Mouse (Mus musculus) urinary bladder, postnatal 36 days (tissue): Measurements from ENCODE around the gene Prpsap2.
A peak's percentile ranks its signal among the peaks of the same experiment; 100 is the strongest.

Experiments
- DNase-seq, 2 experiments: peaks; one replicate each; pipeline ENCODE4 v3.0.0; 2022; ENCODE audit warnings: low spot score in 2 of 2, mixed read lengths in 1 of 2

Gene Prpsap2

DNA sequence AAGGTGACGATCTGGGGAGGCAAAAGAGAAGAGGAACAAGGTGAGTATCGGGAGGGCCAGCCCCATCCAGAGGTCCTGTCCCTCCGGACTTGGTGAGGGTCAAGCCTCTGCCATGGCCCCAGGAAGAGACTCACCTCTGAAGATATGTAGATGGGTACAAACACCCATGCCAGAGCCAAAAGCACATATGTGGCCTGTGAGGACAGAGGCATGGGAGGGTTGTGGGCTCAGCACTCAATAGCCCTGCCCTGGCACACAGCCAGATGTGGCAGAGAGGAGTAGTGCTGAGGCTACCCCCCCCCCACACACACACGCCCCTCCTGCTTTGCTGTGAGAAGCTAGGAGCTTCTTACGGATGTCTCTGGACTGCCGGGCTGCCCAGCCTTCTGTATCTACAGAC lies 46.8 kb downstream of the Prpsap2 start:
- no peak for DNase-seq

DNA sequence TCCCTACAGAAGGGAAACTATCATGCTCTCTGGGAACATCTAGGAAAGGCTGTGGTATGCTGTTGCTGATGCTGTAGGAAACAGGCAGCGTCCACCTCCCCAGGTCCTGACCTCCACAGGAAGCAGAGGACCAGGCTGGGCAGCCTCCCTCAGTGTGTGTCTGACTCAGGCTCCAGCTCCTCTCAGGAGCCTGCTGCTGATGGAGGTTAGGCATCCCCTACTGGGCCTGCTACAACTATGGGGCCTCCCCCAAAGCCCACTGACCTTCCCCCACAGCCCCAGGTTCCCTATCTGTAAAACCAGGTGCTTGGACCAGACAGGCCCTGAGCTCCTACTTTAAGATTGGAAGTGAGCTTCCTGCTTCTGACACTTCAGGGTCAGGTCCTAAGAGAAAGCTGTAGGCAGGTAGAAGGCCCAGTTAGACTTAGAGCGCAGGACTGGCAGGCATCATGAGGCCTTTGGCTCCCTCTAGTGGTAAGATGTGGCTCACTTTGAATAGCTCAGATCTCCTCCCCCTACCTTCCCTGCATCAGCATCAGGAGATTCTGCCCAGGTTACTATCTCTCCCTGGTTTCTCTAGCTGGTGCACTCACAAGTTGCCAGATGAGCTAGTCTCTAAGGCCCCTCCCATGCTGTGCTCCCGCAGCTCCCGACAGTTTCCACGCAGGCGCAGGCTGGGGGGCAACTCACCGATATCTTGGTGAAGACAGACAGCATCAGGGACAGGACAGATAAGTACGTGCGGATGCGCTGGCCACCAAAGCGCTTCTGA lies 47.4 kb downstream of the Prpsap2 start:
- peak; percentile 65 to 68 for DNase-seq

DNA sequence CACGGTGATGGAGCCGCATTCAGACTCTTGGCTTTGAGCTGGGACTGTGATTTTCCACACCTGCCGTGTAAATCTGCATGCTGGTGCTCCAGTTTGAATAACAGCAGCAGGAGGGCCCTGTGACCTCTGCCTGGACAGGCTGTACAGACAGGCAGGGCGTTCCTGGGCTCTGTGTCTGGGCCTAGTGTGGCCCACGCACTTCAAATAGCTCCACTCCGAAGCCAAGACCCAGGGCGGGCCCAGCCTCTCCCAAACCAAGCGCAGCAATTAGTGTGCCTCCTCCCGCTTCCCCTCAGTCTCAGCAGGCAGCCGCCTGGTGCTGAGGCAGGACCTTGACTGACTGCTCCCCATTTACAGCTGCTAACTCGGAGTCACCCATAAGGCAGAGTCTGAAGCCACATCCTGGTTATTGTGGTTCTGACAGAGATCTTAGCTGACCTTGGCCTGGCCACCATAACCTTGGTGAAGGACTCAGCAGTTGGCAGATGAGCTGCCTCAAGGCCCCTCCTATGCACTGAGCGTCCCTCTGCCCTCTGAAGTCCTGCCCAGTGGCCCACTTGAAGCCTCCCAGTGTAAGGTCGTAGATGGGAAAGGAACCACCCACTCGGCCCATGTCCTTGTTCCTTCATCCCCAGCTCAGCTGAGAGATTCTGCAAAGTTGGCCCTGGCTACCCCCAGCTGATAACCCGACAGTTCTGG lies 48.6 kb downstream of the Prpsap2 start:
- peak; percentile 31 to 40 for DNase-seq

DNA sequence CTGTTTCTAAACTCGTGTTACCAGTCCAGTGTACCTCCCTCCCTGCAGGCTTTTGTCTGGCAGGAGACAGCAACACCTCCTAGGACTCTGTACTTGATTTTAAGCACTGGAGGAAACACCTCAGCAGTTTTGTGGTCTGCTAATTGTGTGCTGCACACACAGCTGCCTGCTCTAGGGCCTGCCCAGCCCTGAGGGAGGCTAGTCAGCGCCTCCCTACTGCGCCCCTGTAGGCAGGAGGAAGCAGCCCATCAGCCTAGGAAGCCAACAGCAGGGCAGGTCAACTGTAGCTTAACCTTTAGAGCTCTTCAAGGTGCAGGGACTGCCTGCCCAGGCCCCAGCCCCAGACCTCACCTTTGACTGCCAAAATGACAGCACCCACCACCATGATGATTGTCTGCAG lies 53.0 kb downstream of the Prpsap2 start:
- DNase-seq: no peak

DNA sequence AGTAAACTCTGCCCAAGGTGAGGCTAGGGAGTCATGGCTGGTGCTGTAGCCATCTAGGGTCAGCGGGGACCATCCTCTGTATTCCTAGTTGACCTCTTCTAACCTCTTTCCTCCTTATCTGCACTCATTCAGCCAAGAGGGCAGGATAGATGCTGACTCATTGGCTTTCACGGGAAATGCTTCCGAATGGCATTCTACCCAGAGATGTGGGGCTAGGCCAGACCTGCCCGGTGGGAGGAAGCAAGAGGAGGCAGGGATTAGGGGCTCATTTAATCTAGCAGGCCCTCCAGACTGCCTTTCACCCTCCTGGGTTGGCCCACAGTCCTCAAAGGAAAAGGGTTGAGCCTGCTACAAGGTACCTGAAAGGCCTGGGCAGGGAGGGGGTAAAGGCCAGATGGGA lies 55.7 kb downstream of the Prpsap2 start:
- DNase-seq: no peak

DNA sequence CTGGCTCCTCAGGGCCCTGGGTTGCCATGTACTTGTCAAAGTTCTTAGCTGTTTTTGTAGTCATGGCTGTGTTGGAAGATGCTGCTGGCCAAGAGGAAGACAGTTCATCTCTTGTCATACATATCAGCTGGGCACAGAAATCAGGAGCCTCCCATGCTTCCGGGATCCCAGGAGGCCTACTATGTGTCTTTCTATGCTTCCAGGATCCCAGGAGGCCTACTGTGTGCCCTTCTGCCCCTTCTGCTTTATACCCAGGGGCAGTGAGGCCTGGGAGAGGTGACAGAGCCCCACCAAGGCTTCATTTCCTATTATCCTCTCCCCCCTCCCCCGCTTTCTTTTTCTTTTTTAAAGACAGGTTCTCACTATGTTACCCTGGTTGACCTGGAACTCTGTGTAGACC lies 56.3 kb downstream of the Prpsap2 start:
- DNase-seq: no peak

DNA sequence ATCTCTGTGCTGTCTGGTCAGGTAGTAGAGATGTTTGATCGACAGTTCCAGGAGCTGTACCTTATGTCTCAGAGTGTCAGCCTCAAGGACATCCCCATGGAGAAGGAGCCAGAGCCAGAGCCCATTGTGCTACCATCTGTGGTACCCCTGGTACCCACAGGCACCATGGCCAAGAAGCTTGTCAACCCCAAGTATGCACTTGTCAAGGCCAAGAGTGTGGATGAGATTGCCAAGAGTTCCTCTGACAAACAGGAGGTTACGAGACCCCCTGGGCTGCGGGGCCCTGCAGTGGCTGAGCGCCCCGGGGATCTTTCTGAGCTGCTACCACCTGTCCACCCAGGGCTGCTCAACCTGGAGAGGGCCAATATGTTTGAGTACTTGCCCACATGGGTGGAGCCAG lies 59.4 kb downstream of the Prpsap2 start:
- DNase-seq: no peak

DNA sequence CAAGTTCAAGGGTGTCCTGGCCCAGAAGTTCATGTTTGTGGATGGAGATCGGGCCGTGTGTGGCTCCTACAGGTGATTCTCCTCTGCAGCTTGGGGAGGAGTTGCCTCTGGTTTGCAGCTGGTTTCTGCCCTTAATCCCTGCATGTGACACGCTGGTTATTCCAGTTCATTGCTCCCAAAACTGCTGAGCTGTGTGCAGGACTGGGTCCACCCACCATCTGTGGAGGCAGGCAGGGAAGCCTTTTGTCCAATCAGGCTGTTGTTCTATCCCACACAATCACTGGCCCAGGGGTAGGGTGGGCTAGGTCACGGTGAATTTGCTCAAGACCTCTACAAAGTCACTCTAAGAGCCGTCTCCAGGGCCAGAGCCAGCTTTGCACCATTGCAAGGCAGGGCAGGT lies 60.2 kb downstream of the Prpsap2 start:
- no peak for DNase-seq

DNA sequence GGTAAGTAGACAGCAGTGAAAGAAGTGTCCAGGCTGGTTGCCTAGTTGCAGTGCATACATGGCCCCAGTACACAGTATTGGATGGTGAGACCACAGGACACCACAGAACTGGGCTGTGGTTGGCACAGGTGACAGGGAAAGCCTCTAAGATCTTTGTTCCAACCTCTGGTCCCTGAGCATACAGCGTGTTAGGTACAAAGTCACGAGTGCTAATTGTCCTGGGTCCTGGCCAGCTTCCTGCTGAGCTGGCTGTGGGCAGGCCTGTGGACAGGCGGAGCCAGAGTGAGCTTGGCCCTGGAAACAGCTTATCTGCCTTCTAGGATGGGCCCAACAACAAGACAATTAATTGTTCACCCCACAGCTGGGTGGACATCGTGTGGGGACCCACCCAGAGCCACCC lies 62.0 kb downstream of the Prpsap2 start:
- peak in 1 of 2 experiments; percentile 31 for DNase-seq

DNA sequence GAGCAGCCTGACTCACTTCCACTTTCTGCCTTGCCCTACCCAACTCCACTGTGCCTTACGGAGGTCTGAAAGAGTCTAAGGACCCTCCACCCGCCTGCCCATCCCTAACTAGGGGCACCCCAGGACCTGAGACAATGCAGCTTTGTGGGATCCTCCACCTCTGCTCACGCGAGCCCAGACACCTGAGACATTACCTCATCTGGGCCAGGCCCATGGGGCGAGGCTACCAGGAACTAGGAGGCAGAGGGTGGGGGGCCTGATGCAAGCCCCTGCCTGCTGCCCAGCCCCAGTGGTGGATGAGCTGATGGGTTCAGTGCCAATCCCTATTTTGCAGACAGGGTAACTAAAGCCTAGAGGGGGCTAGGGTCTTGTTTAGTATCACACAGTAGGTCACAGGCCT lies 62.4 kb downstream of the Prpsap2 start:
- no peak for DNase-seq

DNA sequence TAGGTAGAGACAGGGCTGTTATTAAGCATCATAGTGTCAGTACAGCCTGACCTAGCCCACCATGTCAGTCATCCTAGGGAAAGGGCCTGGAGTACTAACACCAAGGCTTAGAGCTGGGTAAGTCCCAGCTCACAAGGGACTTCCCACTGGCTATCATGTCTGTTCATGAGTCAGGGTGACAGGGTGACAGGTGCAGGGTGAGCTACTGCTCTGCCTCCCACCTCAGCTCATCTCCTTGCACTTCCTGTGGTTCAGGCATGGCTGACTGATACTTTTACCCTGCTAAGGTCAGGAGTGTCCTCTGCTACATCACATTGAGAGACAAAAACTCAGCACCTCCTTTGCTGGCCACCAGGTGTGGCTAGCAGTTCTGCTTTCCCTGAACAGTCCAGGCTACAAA lies 63.0 kb downstream of the Prpsap2 start:
- DNase-seq: no peak

DNA sequence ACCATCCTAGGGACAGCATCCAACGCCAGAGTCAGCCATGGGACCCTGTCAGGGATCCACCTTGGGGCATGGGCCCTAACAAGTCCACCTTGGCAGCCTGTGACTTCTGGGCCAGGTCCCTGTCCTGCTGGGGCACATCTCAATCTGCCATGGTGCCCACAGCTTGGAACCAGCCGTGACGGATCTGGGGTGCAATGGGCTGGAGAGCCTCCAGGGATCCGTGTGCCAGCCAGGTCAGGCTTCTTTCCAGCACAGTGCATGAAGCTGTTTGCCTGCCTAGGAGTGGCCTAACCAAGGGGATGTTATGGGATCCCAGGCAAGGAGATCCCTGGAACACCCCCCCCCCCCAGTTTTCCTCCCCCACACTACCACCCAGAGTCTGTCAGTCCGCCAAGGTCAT lies 68.9 kb downstream of the Prpsap2 start:
- no peak for DNase-seq

DNA sequence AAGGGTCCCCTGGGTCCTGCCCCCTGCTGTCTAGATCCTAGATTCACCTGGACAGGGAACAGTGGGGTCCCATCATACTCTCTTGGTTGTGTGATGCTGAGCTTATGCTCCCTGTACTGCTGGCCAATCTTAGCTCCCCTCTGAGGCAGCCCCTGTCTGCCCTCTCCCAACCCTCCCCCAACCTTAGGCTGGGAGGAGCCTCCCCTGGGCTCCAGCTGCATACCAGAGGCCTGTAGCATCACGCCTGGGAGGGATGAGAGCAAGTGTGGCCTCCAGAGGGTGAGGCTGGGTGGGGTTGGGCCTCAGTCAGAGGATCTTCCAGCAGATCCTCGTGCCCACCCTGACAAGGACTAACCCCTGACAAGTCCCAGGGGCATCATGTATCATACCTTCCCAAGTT lies 74.3 kb downstream of the Prpsap2 start:
- no peak for DNase-seq

DNA sequence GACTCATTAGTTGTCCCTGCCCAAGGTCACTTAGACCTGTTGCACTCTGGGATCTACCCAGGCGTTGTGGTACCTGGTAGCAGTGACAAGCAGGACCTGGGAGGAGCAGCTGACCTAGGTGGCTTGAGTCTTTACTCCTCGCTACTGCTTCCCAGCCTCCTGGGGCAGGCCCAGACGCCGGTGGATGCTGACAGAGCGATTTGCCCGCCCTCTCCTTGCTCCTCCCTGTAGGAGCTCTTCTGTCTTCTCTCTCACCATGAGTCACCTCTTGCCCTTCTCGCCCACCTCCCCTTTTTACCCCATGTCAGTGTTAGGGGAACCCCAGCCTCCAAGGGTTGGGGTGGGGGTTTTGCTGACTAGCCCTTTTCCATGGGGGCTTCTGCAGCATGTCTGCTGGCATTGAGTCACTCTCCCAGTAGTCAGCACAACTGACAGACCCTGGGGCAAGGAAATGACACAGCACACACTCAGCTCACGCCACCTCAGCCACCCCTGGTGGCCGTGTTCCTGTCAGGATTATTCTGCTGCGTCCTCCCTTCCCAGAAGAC lies 74.9 kb downstream of the Prpsap2 start:
- no peak for DNase-seq

DNA sequence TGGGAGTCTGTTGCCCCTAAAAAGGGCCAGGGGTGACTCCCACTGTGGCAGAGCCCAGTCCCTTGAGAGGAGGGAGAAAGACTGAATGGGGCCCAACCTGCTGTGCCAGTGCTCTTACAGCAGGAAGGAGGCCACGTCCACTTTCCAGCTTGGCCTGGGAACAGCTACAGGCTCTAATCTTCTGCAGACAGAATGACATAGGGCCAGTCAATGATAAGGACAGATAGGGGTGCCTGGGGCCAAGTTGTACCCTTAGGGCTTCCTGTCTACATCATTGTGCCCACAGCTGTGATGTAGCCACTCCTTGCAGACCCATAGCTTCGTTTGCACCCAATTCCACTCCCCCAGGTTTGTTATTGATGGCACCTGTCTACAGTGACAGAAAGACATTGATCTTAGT lies 75.7 kb downstream of the Prpsap2 start:
- no peak for DNase-seq

DNA sequence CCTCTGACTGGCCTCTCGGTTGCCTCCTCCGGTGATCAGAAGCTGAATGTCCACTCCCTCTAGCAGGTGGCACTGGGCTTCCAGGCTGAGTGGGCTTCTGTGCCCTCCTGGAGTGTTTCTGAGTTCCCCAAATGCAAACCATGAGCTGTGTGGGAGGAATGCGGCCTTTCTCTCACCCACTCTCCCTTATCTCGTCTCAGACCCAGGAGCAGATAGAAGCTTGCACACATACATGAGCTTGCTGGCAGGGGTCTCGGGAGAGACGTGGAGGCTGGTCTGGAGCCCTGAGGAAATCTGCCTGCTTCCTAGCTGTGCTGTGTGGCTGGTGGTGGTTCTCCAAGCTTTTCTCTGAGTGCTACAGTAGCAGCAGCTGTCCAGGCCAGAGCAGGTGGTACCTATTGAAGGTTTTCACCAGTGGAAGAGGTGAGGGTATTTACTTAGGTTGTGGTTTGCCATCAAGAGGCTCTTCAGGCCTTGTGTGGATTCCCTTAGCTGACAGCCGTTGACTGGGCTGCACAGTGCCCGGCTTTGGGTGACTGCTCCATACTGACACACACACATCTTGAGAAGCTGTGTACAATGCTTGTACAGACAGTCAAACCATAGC lies 76.7 kb downstream of the Prpsap2 start:
- DNase-seq: no peak

DNA sequence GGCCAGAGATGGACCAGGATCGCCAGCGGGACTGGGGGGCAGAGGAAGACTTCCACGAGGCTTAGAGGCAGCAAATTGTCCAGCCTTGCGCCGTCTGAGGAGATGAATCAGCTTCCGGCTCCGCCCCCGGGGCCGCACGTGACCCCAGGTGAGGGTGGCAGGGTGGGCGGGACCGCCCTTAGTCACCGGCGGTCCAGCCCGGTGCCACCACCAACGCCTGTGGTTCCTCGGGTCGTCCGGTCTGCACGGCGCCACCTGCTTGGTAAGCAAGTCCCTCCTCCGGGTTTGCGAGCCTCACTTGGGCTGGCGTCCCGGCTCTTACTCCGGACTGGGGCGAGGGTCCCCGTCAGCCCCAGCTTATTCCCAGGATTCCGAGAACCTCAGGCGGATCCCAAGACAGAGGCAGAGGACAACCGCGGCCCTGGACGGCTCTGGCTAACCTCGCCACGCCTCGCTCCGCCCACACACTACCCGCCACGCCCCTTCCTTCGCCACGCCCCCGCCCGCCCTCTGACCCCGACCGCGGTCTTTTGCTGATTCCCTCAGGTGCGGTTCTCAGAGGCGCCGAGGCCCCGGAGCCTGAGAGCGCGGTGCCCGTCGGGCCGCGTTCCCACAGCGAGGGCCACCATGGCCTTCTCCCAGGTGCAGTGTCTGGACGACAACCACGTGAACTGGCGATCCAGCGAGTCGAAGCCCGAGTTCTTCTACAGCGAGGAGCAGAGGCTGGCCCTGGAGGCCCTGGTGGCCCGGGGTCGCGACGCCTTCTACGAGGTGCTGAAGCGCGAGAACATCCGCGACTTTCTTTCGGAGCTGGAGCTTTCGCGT lies 77.8 kb downstream of the Prpsap2 start, which contains the start of gene Fam83g:
Fam83g (plus strand) TSS at position 185 of the 825 bp plus-strand sequence.
- peak; percentile 80 to 84 for DNase-seq
